Mouse (Mus musculus) bone marrow, adult 2 months (tissue): ENCODE results near the gene Mettl4.

Experiments
- CTCF ChIP-seq: fragments of 200-500 bp; IDR thresholded peaks from 2 replicates; pipeline ENCODE4 v1.5.1; 2011; ENCODE audit warnings: low read length, control low read depth; ENCODE audit not compliant: control insufficient read depth, insufficient read depth
- POLR2A ChIP-seq: fragments of 200-500 bp; IDR thresholded peaks from 2 replicates; pipeline ENCODE4 v1.6.1; 2011; ENCODE audit warnings: low read depth, mild to moderate bottlenecking, control low read depth, low read length, borderline replicate concordance; ENCODE audit not compliant: control insufficient read depth

GRCm38 (mm10) chr17:94735437-94735836, 14.4 kb downstream of the Mettl4 start:
- TF ChIP-seq CTCF = no peak
- TF ChIP-seq POLR2A = no peak
